Mouse (Mus musculus): ENCODE data around the gene Ttll2. TPM values are rescaled to one million over a fixed set of nuclear protein-coding genes. Genes with fewer than 3 reads are reported as not detected.
"Not testable (repeated sequence)": the region's sequence is repeated elsewhere in the genome, so short reads cannot be mapped to it uniquely, and the experiment has no call there.

Ttll2 gene
- polyA plus RNA-seq, 1 experiment from 2014 or later = not detected

DNA sequence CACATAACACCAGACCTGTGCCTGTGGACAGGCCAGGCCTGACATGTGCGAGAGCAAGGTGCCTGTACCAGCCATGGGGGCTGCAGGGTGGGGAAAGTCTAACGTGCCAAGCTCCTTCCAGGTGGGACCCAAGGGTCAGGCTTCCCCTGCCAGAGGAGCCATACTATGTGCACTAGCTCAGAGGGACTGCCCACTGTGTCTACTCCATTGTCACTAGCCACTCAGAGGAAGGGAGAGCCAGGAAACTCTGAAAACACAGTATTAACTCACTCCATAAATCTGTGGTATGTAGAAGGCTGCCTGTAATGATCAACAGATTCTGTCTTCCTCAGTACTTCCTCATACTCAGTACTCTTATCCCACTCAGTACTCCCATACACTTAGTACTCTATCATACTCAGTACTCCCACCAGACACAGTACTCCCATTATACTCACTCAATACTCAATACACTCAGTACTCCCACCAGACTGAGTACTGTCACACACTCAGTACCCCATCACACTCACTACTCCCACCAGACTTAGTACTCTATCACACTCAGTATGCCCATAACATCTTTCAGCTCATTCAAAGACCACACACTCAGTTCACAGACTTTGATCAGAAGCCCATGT, 36.0 kb upstream of the Ttll2 start:
- not testable (repeated sequence) for DNase-seq; H3K4me2 ChIP-seq (ENCODE audit: low read length); H3K27me3 ChIP-seq (ENCODE audit: control insufficient read depth, insufficient read depth, low read length); H3K9me3 ChIP-seq (ENCODE audit: control insufficient read depth, low read length); H3K36me3 ChIP-seq (ENCODE audit: control insufficient read depth, insufficient read depth, low read length); H3K4me1 ChIP-seq (ENCODE audit: control insufficient read depth, insufficient read depth, low read length); H3K4me3 ChIP-seq (replicated peaks; ENCODE audit: low read depth, low read length); H3K27ac ChIP-seq (replicated peaks; ENCODE audit: low read depth, low read length); H3K9ac ChIP-seq (replicated peaks; ENCODE audit: low read length)
- peak; percentile 49; the same call in 1 of the 2 replicates for ATAC-seq (ENCODE audit: low FRiP score, low TSS enrichment)
- no CpG with 5 or more reads among the region's 2 CpGs for WGBS

DNA sequence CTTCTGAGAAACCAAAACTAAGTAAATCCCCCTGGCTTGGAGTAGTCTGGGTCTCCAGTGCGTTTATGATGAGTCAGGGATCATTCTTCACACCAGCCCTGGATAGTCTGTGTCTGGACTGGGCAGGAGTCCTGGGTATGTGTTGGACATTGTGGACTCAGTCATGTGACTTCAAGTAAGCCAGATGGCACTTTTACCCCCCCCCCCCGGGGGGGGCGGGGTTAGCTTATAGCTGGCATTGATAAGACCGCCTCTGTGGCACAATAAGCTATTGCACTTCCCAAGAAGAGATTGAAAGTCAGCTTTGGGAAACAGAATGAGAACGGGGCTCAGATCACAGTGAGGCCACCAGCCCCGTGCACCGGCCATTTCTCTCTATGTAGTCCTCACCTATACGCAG, 33.5 kb upstream of the Ttll2 start:
- 70% methylated on average over 8 of the region's 8 CpGs for whole genome bisulfite sequencing
- not testable (repeated sequence) for H3K9ac ChIP-seq (replicated peaks; ENCODE audit: low read length); H3K4me3 ChIP-seq (replicated peaks; ENCODE audit: low read depth, low read length); ATAC-seq (ENCODE audit: low FRiP score, low TSS enrichment); H3K27ac ChIP-seq (replicated peaks; ENCODE audit: low read depth, low read length); H3K4me1 ChIP-seq (ENCODE audit: control insufficient read depth, insufficient read depth, low read length); H3K9me3 ChIP-seq (ENCODE audit: control insufficient read depth, low read length); H3K4me2 ChIP-seq (ENCODE audit: low read length); H3K36me3 ChIP-seq (ENCODE audit: control insufficient read depth, insufficient read depth, low read length); H3K27me3 ChIP-seq (ENCODE audit: control insufficient read depth, insufficient read depth, low read length)
- DNase-seq = peak; percentile 34

DNA sequence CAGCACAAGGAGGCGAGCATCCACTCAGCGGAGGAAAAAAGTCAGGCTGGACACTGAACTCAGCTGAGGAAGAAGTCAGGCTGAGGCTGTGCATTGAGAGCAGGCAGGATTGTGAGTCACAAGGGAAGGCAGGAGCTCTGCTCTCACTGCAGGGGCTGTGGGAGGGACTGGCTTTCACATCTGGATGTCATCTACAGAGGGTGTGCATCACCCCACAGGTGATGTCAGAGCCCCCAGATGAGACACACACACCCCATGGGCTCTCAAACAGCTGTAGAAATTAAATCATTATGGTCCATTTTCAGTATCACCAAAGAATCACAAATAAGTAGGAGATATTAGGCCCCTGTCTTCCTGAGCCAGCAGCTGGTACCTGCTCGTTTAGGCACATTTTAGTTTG, 32.9 kb upstream of the Ttll2 start, which contains the start of gene Unc93a2:
Gene Unc93a2, minus strand, starts transcription at position 101 of the 400 bp plus-strand sequence.
- H3K4me3 ChIP-seq (replicated peaks; ENCODE audit: low read depth, low read length); H3K36me3 ChIP-seq (ENCODE audit: control insufficient read depth, insufficient read depth, low read length); H3K4me1 ChIP-seq (ENCODE audit: control insufficient read depth, insufficient read depth, low read length); H3K27ac ChIP-seq (replicated peaks; ENCODE audit: low read depth, low read length); H3K9ac ChIP-seq (replicated peaks; ENCODE audit: low read length); H3K27me3 ChIP-seq (ENCODE audit: control insufficient read depth, insufficient read depth, low read length); H3K9me3 ChIP-seq (ENCODE audit: control insufficient read depth, low read length); ATAC-seq (ENCODE audit: low FRiP score, low TSS enrichment); H3K4me2 ChIP-seq (ENCODE audit: low read length); DNase-seq: not testable (repeated sequence)
- 83% methylated on average over 3 of the region's 3 CpGs for WGBS

DNA sequence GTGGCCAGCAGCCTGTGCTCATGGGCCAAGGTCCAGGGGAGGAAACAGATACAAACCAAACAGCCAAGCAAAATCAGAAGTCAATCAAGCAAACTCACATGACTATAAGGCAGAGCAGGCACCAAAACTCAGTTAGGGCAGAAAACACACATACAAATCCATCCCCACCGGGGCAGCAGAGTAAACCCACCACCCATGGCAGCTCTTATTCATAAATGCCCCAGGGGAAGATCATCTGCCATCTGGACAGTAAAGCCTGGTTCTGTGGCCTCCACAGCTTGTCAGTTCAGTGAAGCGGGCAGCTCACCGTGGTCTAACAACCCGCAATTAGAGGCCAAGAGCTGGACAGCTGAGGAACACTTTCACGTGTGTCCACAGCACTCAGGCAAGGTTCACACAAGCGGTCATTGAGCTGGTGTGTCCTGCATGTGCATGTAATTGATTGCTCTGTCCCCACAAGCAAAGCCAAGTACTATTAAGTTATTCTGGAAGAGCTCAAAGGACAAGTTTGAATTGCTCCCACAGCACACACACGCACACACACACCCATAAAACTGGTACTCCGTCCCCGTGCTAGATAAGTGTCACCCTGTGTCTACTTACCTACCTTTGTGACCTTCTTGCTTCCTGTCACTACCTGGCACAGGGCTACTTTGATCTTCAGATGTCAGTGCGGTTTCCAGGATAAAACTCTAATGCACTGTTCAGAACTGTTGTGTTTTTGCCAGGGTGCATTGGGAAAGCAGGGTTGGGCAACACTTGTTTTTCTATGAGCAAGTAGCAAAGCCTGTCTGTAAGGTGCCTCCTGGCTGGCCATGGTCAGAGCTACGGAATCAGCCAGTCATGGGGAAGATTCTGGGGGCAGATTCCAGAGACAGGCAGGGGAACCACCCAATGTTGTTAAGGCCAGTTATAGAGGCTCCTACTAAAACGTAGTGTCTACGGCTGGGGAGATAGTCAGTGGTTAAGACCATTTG, 31.0 kb upstream of the Ttll2 start:
- not testable (repeated sequence) for H3K27me3 ChIP-seq (ENCODE audit: control insufficient read depth, insufficient read depth, low read length); H3K36me3 ChIP-seq (ENCODE audit: control insufficient read depth, insufficient read depth, low read length); H3K4me3 ChIP-seq (replicated peaks; ENCODE audit: low read depth, low read length); H3K27ac ChIP-seq (replicated peaks; ENCODE audit: low read depth, low read length); H3K9ac ChIP-seq (replicated peaks; ENCODE audit: low read length); H3K4me2 ChIP-seq (ENCODE audit: low read length); H3K9me3 ChIP-seq (ENCODE audit: control insufficient read depth, low read length); H3K4me1 ChIP-seq (ENCODE audit: control insufficient read depth, insufficient read depth, low read length); DNase-seq; ATAC-seq (ENCODE audit: low FRiP score, low TSS enrichment)
- WGBS = 80% methylated on average over 10 of the region's 13 CpGs

DNA sequence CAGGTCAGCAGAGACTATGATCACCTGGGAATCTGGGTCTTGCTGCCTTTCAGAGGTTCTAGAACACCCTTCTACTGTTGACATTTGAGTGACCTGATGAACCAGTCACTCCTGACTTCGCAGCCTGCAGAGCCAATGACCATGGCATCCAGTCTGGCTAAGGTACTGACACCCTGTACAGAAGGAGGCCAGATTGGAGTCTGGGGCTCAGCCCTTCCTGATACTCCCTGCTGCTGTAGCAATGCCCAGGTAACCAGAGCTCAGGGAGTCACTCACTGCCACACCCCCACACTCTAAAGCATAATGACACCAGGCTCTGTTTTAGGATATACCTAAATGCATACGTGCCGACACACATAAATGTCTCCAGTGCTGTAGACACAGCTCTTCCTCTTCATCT, 30.2 kb upstream of the Ttll2 start:
- not testable (repeated sequence) for H3K27me3 ChIP-seq (ENCODE audit: control insufficient read depth, insufficient read depth, low read length); ATAC-seq (ENCODE audit: low FRiP score, low TSS enrichment); DNase-seq; H3K27ac ChIP-seq (replicated peaks; ENCODE audit: low read depth, low read length); H3K4me1 ChIP-seq (ENCODE audit: control insufficient read depth, insufficient read depth, low read length); H3K9ac ChIP-seq (replicated peaks; ENCODE audit: low read length); H3K36me3 ChIP-seq (ENCODE audit: control insufficient read depth, insufficient read depth, low read length); H3K9me3 ChIP-seq (ENCODE audit: control insufficient read depth, low read length); H3K4me2 ChIP-seq (ENCODE audit: low read length); H3K4me3 ChIP-seq (replicated peaks; ENCODE audit: low read depth, low read length)
- WGBS = 88% methylated on average over 1 of the region's 3 CpGs

DNA sequence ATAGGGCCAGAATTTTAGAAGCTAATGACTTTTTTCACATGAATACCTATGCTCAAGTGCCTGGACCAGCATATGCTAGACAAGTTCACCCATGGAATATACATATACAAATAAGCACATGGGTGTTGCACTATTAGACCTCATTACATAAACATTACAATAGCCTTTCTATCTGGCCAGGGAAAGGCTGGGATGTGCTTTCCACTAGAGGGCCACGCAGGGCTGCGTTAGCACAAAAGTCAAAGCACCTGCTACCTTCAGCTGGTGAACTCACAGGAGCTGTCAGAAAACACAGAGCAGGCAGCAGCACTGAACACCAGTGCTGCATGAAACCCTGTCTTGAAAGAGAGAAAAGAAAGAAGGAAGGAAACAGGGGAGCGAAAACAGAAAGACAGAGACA, 25.4 kb upstream of the Ttll2 start:
- H3K4me1 ChIP-seq (ENCODE audit: control insufficient read depth, insufficient read depth, low read length); H3K9ac ChIP-seq (replicated peaks; ENCODE audit: low read length); H3K27ac ChIP-seq (replicated peaks; ENCODE audit: low read depth, low read length); DNase-seq; H3K36me3 ChIP-seq (ENCODE audit: control insufficient read depth, insufficient read depth, low read length); H3K9me3 ChIP-seq (ENCODE audit: control insufficient read depth, low read length); H3K4me3 ChIP-seq (replicated peaks; ENCODE audit: low read depth, low read length); H3K4me2 ChIP-seq (ENCODE audit: low read length); H3K27me3 ChIP-seq (ENCODE audit: control insufficient read depth, insufficient read depth, low read length); ATAC-seq (ENCODE audit: low FRiP score, low TSS enrichment): not testable (repeated sequence)
- WGBS = 16% methylated on average over 2 of the region's 3 CpGs

DNA sequence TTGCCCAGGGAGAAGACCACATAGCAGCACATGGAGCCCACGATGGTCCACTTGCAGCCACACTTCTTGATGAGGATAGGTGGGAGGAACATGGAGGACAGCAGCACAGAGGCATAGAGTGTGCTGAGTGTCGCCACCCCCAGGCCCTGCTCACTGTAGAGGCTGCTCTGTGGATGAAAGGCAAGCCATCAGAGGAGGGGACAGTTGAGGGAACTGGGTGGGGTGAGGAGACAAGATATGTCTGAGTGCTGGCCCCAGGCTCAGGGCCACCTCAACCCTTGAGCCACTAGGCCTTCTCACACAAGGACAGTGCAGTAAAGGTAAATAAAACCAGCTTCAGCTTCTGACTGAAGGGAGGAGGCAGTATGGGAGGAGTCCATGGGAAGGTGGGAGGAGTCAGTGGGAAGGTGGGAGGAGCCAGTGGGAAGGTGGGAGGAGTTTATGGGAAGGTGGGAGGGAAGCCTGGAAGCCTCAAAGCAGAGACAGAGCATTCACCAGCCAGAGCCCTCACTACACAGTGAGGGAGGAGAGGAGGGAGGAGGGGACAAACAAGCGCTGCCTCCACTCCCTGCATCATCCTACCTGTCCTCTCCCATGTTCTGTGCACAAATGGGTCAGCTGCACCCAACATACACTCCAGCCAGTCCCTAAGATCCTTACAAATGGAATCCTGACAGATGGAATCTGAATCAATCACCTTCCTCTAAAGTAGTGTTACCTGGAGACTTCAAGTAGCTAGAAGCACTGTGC, 24.6 kb upstream of the Ttll2 start:
- H3K9ac ChIP-seq (replicated peaks; ENCODE audit: low read length); H3K36me3 ChIP-seq (ENCODE audit: control insufficient read depth, insufficient read depth, low read length); DNase-seq; H3K4me3 ChIP-seq (replicated peaks; ENCODE audit: low read depth, low read length); H3K9me3 ChIP-seq (ENCODE audit: control insufficient read depth, low read length); H3K27me3 ChIP-seq (ENCODE audit: control insufficient read depth, insufficient read depth, low read length); H3K27ac ChIP-seq (replicated peaks; ENCODE audit: low read depth, low read length); H3K4me1 ChIP-seq (ENCODE audit: control insufficient read depth, insufficient read depth, low read length); H3K4me2 ChIP-seq (ENCODE audit: low read length): not testable (repeated sequence)
- peak; percentile 47 for ATAC-seq (ENCODE audit: low FRiP score, low TSS enrichment)
- 86% methylated on average over 1 of the region's 3 CpGs for WGBS

DNA sequence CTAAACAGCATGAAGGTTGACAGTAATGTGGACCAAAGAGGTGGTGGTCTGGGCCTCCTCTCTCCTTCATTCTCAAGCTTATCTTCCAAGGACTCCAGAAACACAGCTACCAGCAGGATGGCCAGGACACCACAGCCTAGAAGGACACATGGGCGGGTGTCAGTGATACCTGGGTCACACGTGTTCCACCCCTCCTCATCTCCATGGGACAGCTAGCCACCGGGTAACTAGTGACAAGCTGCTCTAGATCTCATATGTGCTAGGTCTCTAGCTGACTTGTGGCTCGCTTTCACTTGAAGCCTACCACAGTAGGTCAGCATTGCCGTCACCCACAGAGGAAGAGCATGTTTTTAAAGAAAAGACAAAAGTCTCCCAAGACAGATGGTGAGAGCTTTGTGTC, 19.4 kb upstream of the Ttll2 start, which contains the start of gene Gm49630:
Gene Gm49630, minus strand, starts transcription at position 101 of the 400 bp plus-strand sequence.
- H3K36me3 ChIP-seq (ENCODE audit: control insufficient read depth, insufficient read depth, low read length); DNase-seq; ATAC-seq (ENCODE audit: low FRiP score, low TSS enrichment): not testable (repeated sequence)

More for the DNA sequence above, 19.4 kb upstream of the Ttll2 start, which contains the start of gene Gm49630:
- not testable (repeated sequence) for H3K9ac ChIP-seq (replicated peaks; ENCODE audit: low read length); H3K4me1 ChIP-seq (ENCODE audit: control insufficient read depth, insufficient read depth, low read length); H3K4me2 ChIP-seq (ENCODE audit: low read length); H3K27me3 ChIP-seq (ENCODE audit: control insufficient read depth, insufficient read depth, low read length); H3K27ac ChIP-seq (replicated peaks; ENCODE audit: low read depth, low read length); H3K4me3 ChIP-seq (replicated peaks; ENCODE audit: low read depth, low read length); H3K9me3 ChIP-seq (ENCODE audit: control insufficient read depth, low read length)
- 100% methylated on average over 3 of the region's 5 CpGs for WGBS
